ENCODE assay signal across 13 mouse cellular contexts in the genomic region with DNA sequence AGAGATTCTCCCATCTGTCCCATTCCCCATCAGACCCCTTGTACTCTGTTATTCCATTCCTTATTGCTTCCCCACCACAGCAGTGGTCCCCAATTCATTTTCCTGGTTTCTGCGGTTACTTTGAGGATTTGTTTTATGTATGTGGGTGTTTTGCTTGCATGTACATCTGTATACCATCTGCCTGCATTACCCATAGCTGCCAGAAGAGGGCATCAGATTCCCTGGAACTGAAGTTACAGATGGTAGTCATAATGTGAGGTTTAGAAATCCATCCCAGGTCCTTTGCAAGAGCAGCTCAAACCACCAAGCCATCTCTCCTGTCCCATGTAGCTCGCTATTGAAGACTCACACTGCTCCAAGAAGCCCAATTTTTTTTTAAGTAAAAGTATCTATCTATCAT. TPM values are rescaled to one million over a fixed set of nuclear protein-coding genes. Genes with fewer than 3 reads are reported as not detected.
DNase-seq lines count a peak whose midpoint lies in the region; ATAC-seq and TF ChIP-seq lines count a peak whose summit lies in the region.
"Had no signal": no experiment of that assay in that cellular context is flagged by ENCODE, and none has a peak within 500 bp of the region (broad histone marks: within the 10 kb centered on the region; RNA-seq: fewer than 3 reads in every experiment).

No protein-coding gene starts in this region.

- WGBS in kidney, postnatal 0 days: 92% methylated on average over 2 of the region's 2 CpGs
- WGBS in limb, embryonic 10.5 days: 96% methylated on average over 2 of the region's 2 CpGs

- ATAC-seq in kidney, postnatal 0 days (replicated peaks; ENCODE audit: low FRiP score, low read depth): no peak
- ATAC-seq: midbrain, embryonic 13.5 days had no signal

- no peak overlapping the region for H3K4me2 ChIP-seq in kidney, postnatal 0 days (ENCODE audit: low read length)
- H3K4me2 ChIP-seq: forebrain, embryonic 12.5 days; midbrain, embryonic 13.5 days; stomach, embryonic 15.5 days had no signal

- H3K27ac ChIP-seq in kidney, postnatal 0 days: no peak overlapping the region
- no peak overlapping the region for H3K27ac ChIP-seq in limb, embryonic 10.5 days
- H3K27ac ChIP-seq: forebrain, embryonic 12.5 days; midbrain, embryonic 13.5 days; stomach, embryonic 15.5 days had no signal

- H3K4me1 ChIP-seq in kidney, postnatal 0 days (replicated peaks; ENCODE audit: insufficient read depth, low read length): no peaks in the 10 kb centered on the region
- no peaks in the 10 kb centered on the region for H3K4me1 ChIP-seq in limb, embryonic 10.5 days
- H3K4me1 ChIP-seq: forebrain, embryonic 12.5 days; midbrain, embryonic 13.5 days; stomach, embryonic 15.5 days had no signal

- no peaks in the 10 kb centered on the region for H3K9me3 ChIP-seq in kidney, postnatal 0 days (replicated peaks; ENCODE audit: low read length)
- H3K9me3 ChIP-seq in limb, embryonic 10.5 days (replicated peaks): no peaks in the 10 kb centered on the region
- H3K9me3 ChIP-seq: forebrain, embryonic 12.5 days; midbrain, embryonic 13.5 days; stomach, embryonic 15.5 days had no signal

- no peak overlapping the region for H3K4me3 ChIP-seq in kidney, postnatal 0 days (replicated peaks; ENCODE audit: low read depth, low read length)
- H3K4me3 ChIP-seq in limb, embryonic 10.5 days: no peak overlapping the region
- H3K4me3 ChIP-seq: forebrain, embryonic 12.5 days; midbrain, embryonic 13.5 days; stomach, embryonic 15.5 days had no signal

- H3K36me3 ChIP-seq in kidney, postnatal 0 days (ENCODE audit: insufficient read depth, low read length): no peaks in the 10 kb centered on the region
- no peaks in the 10 kb centered on the region for H3K36me3 ChIP-seq in limb, embryonic 10.5 days
- H3K36me3 ChIP-seq: forebrain, embryonic 12.5 days; midbrain, embryonic 13.5 days; stomach, embryonic 15.5 days had no signal

- peak; percentile 47 for TF ChIP-seq CTCF in kidney, postnatal 0 days (IDR thresholded peaks at IDR 0.05; ENCODE audit: low read depth)

- DNase-seq in kidney, postnatal 0 days (ENCODE audit: low spot score): no peak
- DNase-seq in kidney, postnatal 14 days: no peak
- DNase-seq in urinary bladder, postnatal 14 days (ENCODE audit: low spot score): peak; percentile 3
- no peak for DNase-seq in urinary bladder, postnatal 25 days (ENCODE audit: low spot score)
- DNase-seq in c-Kit-positive CD71-positive TER-119-negative erythroid progenitor cells, embryonic 14.5 days (ENCODE audit: low read depth): peak; percentile 32
- no peak for DNase-seq in ovary, adult 18-20 months (ENCODE audit: low spot score)
- no peak for DNase-seq in limb, embryonic 10.5 days (ENCODE audit: low spot score)
- DNase-seq in cerebellum, adult 9-11 months: no peak
- DNase-seq: heart, adult 18-20 months had no signal

- H3K27me3 ChIP-seq in kidney, postnatal 0 days (ENCODE audit: insufficient read depth, low read length): no peaks in the 10 kb centered on the region
- no peaks in the 10 kb centered on the region for H3K27me3 ChIP-seq in limb, embryonic 10.5 days (ENCODE audit: low read depth, poor library complexity, severe bottlenecking)
- H3K27me3 ChIP-seq: forebrain, embryonic 12.5 days; midbrain, embryonic 13.5 days; stomach, embryonic 15.5 days had no signal

- H3K9ac ChIP-seq in kidney, postnatal 0 days (ENCODE audit: low read depth, low read length): no peak overlapping the region
- H3K9ac ChIP-seq: forebrain, embryonic 12.5 days; midbrain, embryonic 13.5 days; stomach, embryonic 15.5 days had no signal

RNA-seq across cellular contexts. Expression of gene Lancl3, which starts 16.5 kb away (rescaled TPM):
- polyA plus RNA-seq in kidney, postnatal 0 days (2015; fragmentation: Nextera tagmentation; extraction: Ambion mirVana): 0.71 and 0.82 TPM in 2 replicates
- 0.09 and 0.18 TPM in 2 replicates for polyA plus RNA-seq in limb, embryonic 10.5 days (2016; fragmentation: Nextera tagmentation; extraction: Ambion mirVana)

RNA-seq across cellular contexts. Expression of gene Gm14862, which starts 40.5 kb away (rescaled TPM):
- not detected in 2 replicates for polyA plus RNA-seq in kidney, postnatal 0 days (2015; fragmentation: Nextera tagmentation; extraction: Ambion mirVana)
- polyA plus RNA-seq in limb, embryonic 10.5 days (2016; fragmentation: Nextera tagmentation; extraction: Ambion mirVana): not detected in 2 replicates
- polyA plus RNA-seq: intestine, embryonic 14.5 days; midbrain, embryonic 13.5 days had no signal

RNA-seq across cellular contexts. Expression of gene Xk, which starts 56.3 kb away (rescaled TPM):
- 0.47 and 0.61 TPM in 2 replicates for polyA plus RNA-seq in kidney, postnatal 0 days (2015; fragmentation: Nextera tagmentation; extraction: Ambion mirVana)
- polyA plus RNA-seq in limb, embryonic 10.5 days (2016; fragmentation: Nextera tagmentation; extraction: Ambion mirVana): 1.7 and 1.9 TPM in 2 replicates

Comparison
In these comparisons a context has a peak if more than half of its experiments do, and no peak if none do; other contexts are left out.
1. DNase-seq: peak in urinary bladder, postnatal 14 days (single experiment) and c-Kit-positive CD71-positive TER-119-negative erythroid progenitor cells, embryonic 14.5 days (single experiment); none in kidney, postnatal 0 days (single experiment), kidney, postnatal 14 days (single experiment), urinary bladder, postnatal 25 days (single experiment), ovary, adult 18-20 months (single experiment), limb, embryonic 10.5 days (single experiment) and cerebellum, adult 9-11 months (single experiment).